Mouse (Mus musculus) erythroid progenitor cell, adult 5-6 weeks (primary cell): Measurements from ENCODE around the gene Lypd5. TPM values are rescaled to one million over a fixed set of nuclear protein-coding genes. Genes with fewer than 3 reads are reported as not detected.

Experiments
- ATAC-seq: replicated peaks from 2 replicates; pipeline ENCODE4 v1.8.0; 2016; ENCODE audit warnings: moderate number of reproducible peaks, mild to moderate bottlenecking, moderate TSS enrichment, inconsistent platforms; ENCODE audit not compliant: poor library complexity, low FRiP score, severe bottlenecking
- total RNA-seq, 2 experiments: library from RNA; stranded (forward) in 1 of 2; stranded (reverse) in 1 of 2; fragments of 150-400 nt in 1 of 2; fragments of 186-747, 209-891 nt in 1 of 2; gene quantifications; 2 replicates each; pipeline versions ENCODE4 v1.2.3 to v1.2.4; 2015 to 2017; ENCODE audit warnings: low replicate concordance in 2 of 2

Gene Lypd5
- total RNA-seq (2015; ENCODE audit: low replicate concordance), result not detected in 2 replicates
- not detected in 2 replicates for total RNA-seq (2017; ENCODE audit: low replicate concordance)

DNA sequence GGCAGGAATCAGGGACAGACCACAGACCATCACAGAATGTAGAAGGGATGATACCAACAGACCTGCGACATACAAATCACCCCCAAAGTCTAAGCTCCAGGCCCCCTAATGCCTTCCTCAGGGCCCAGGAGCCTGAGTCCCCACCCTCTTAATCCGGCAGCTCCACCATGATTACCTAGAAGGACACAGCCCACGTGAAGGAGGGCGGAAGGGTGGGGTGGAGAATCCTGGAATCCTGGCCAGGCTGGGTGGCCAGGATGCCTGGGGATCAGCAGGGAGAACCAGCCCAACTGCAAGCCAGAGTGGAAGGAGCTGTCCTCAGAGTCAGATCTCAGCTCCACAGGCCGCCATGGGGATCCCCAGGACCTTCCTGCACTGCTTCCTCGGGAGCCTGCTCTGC is at the start of gene Lypd5:
TSS of gene Lypd5 (plus strand) at position 301 of the 400 bp plus-strand sequence.
- ATAC-seq, result 0 out of 2 replicates have a peak, but pooled peaks have one; percentile 15

DNA sequence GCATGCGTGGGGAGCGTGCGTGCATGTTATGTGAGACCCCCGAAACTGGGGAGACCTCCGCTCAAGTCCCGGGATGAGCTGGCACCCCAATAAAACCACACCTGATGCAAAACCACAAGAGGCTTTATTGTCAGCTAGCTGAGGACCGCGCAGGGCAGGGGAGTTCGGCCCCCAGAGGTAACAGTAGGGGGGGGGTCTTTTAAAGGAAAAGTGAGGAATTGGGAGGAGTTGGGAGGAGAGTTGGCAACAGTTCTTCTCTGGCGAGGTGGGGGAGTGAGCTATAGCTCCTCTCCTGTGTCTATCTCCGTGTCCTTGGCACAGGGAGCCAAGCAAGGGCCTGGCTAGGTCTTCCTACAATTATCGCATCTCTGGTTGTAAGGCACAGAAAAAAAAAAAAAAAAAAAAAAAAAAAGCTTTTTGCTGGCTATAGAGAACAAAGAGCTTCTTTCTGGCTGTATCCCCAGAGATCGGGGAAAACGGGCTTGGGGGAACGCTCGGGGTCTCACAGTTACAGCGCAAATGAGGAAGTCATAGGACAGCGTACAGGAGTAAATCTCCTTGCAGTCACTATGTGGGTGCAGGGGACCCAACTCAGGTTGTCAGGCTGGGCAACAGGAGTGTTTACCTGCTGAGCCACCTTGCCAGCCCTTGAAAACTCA is 49.0 kb upstream of the Lypd5 start:
- no peak for ATAC-seq

DNA sequence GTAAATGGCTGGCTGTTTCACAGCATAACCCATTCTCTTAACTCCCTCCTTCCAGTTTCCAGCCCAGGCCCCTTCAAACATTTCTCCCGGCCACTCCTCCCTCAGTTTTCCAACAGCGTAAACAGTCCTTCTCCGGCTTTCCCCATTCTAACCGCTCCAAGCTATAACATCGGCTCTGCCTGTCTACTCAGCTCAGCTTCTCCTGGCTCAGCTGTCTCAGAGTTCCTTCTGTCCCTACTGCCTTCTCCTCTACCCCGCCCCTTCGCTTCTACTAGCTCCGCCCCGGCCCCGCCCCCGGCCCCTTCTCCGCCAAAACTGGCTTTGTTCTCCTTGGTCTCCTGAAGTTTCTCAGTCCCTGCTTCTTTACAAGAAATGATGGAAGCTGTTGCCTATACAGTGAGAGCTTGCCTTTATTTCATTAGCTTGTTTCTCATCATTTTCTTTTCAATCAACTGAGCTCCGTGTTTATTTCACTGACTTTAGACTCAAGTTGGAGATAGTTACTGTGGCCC is 48.2 kb upstream of the Lypd5 start, which contains the start of gene Zfp61:
TSS of gene Zfp61 (minus strand) at position 462 of the 512 bp plus-strand sequence.
- peak; percentile 86 for ATAC-seq

DNA sequence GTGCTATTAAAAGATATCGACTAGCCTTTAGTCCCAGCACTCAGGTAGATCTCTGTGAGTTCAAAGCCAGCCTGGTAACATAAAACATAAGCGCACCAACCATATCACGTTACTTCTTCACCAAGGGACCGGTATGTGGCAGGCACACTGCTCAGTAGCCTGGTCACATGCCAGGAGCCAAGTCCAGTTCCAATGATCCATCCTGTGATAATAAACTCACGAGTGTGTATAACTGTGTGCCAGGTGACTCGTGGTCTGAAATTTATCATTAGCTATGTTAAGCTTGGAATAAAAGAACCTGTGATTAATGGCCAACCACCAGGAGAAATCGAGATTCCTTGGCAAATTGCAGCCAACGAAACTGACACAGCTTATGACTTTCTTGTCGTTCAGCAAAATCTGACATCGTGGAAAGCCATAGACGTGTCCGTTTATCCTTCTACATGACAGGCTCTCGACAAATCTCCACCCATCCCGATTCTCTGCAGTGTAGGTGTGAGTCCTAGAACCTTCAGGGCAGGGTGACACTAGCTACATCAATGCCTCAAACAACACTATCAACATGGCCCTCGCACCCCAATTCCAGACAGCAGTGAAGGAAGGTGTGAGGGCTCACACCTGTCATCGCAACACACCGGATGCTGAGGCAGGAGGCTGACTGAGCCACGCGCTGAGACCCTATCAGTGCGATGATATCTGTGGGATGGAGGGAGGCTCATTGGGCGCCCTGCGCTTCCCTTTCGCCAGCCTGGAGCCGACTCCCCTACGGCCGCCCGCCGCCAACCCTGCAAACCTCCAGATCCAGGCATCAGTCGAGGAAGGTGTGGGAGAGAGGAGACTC is 33.0 kb upstream of the Lypd5 start:
- peak; percentile 52; the same call in 1 of the 2 replicates for ATAC-seq

DNA sequence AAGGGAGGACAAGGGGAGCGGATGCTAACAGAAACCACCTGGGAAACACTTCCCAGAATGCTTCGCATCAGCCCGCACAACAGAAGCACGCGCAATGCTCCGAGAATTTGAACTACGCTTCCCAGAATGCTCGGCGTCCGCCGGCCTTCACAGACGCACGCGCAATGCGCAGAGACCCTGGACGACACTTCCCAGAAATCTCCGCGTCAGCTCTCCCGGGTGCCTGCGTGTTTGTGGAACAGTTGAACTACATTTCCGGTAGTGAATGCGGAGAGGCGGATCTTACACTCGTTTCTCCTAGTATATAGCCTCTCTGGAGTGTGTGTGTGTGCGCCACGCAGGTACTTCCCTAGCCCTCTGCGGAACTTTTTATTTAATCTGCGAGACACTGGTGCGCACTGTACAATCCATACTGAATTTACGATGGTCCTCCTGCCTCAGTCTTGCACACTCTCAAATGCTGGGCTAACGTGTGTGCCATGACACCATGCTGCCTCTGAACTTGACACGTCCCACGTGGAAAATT is 32.4 kb upstream of the Lypd5 start, which contains the start of gene Zfp94:
TSS of gene Zfp94 (minus strand) at position 100 of the 526 bp plus-strand sequence.
- ATAC-seq, result peak; percentile 98

DNA sequence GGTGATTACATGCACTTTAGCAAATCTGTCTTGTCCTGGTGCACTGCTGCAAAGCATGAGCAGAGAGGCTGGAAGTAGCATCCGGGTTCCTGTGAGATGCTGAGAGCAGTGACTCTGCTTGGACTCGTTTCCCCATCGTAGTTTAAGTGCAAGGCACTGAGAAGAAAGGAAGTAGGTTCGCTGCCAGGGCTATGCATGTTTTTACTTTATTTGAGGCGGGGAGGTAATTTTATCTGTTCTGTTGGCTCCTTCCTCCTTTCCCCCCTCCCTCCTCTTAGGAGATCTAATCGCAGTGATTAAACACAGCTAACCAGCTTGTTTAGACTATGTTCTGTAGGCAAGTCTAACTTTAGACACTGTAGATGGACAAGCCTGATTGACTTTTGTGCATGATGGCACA is 30.1 kb upstream of the Lypd5 start:
- ATAC-seq, result no peak

DNA sequence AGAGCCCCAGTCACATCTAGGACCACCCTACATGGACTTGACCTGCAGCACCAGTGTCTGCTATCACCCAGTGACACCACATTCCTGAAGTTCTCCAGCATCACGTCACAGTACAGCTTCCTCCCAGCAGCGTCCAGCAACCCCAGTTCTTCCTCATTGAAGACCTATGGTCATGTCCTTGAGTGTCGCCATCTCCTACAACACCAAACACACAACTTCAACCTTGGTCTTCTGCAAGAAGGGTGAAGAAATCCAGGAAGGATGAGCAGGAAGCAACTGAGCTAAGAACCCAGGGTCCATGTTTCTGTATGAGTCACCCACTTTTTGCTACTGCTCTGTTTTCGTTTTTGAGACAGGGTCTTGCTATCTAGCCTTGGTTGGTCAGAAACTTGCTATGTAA is 26.4 kb upstream of the Lypd5 start:
- no peak for ATAC-seq

DNA sequence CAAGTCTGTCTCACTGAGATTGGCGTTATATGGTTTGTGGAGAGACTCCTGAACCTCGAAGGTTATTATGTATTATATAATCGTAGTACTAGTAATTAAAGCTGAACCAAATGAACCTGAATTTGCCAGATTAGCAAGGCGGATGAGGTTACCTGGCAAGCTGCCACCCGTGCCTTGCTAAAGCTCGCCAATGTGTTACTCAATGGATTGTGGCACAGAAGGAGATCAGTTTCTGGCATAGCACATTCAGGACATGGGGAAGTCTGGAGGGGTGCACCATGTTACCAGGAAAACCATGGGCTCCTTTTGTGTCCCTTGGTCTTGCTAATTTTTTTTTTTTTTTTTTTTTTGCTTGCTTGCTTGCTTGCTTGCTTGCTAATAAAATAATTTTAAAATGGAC is 23.8 kb upstream of the Lypd5 start:
- no peak for ATAC-seq

DNA sequence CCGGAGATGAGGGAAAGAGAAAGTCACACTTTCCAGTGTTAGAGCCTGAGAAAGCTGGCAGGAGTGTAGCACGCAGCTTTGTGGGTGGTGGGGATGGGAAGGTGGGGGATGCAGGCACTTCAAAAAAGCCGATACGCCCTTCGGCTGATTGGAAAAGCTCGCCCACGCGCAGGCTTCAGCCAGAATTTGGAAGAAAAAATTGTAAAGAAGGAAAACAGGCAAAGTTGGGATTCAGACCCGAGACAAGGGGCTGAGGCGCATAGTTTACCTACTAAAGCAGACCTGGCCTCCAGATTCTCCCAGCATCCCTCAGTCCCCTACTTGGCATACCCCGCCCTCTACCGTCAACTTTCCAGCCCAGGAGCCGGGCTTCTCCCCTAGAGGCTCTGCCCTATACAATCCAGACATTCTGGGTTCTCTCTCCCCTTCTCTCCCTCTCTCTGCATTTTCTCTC is 23.3 kb upstream of the Lypd5 start:
- ATAC-seq, result no peak

DNA sequence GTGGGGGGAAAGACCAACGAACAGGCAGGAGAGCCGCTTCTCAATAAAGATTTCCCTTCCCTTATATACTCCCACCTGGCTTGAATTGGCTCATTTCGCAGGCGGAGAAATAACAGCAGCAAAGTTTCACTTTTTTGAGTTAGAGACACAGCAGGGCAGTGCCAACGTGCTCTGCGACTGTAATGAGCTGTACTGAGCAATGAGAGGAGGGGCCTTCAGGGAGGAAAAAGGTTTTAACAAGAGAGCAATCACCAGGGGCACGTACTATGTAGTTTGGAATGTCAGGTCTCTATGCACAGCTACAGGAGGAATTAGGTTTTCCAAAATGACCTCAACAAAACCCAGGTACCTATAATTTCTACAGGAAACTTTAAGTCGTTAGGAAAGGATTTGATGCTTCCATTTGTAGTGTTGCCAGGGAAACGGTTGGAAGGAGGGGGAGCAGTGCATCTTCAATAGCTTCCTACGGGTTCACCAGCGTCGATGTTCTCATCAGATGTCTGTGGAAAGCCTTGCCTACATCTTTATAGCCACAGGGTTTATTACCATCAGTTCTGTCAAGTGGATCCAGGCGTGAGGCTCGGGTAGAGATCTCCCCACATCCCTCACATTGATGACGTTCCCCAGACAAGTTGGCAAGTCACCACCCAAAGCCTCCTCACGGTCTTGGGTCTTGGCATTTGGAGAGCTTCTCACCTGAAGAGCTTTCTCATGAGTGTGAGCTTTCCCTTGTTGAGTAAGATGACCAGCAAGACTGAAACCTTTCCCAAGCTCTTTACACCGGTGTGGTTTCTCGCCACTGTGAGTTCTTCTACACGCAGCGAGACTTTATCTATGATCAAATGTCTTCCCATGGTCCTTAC is 22.5 kb upstream of the Lypd5 start:
- ATAC-seq, result no peak

DNA sequence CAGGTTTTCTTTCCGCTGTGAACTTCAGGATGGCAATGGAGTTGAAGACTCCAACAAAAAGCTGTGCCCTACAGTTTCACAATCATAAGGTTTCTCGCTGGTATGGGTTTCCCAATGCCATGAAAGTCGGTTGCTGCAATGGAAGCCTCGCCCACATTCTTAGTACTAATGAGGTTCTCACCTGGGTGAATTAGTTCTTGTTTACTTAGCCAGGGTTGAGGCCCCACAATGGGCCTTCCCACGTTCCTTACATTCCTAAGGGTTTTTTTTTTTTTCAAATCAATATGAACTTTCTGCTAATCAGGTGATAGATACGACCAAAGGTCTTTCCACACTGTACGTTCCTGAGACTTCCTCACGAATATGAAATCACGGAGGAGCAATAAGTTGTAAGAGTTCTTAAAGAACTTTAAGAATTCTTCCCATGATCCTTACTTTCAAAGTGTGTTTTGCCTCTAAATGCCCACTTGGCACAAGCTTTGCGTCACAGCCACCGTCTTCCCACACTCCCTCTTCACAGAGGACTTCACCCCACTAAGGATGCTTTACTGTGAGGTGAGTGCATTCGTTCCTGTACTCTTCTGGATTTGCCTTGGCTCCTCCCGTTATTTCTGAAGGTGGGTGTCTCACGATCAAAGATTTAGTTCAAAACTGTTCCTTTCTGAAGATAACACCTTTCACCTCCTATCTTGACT is 21.6 kb upstream of the Lypd5 start:
- no peak for ATAC-seq

DNA sequence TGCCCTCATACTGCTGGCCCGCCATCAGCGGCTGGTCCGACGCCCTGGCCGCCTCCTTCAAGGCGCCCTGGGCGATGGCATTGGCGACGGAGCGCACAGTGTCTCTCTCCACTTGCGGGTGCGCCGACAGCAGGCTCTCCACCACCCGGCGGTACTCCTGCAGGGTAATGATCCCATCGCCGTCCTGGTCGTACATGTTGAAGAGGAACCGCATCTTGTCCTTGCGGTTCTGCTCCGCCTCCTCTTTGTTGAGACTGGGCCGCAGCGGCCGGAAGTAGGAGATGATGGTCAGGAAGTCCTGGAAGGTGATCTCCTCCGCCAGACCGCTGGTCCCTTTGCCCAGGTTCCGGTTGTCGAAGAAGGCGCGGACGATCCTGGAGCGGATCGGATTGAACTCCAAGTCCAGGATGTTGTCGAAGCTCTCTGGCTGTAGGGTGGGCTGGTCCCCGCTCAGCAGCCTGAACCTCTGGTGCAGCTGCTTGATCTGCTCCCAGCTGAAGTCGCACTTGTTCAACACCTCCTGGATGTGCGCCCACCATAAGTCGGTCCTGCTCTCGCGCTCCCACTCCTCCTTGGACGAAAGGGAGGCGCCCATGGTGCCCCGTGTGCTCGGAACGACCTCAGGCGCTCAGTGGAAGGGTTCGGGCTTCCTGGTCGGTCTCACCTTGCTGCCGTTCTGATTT is 15.6 kb upstream of the Lypd5 start, which contains the start of gene Tescl:
TSS of gene Tescl (minus strand) at position 633 of the 683 bp plus-strand sequence.
- no peak for ATAC-seq

DNA sequence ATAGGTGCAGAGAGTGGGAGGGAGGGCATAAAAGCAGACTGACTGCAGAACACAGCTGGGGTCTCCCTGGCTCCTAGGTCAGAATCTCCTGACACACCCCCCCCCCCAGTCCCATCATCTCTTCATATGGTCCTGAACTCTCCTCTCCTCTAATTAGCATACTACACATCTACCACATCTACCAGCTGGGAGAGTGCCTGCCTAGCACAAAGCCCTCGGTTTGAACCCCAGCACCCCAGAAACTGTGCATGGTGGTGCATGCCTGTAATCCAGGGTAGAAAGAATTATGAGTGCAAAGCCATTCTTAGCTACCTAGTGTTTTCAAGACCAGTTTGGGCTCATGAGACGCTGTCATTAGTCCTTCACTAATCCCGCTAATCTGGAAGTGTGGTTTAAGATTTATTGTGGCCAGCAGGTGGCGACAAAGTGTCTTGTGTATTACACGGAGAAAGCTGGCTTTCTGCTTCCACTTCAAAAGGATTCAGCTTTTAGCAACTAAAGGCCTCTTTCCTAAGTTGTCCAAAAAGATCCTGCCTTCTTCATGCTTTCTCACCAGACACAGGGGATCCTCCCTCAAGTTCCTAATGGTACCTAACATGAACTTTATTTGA is 13.2 kb upstream of the Lypd5 start:
- ATAC-seq, result 0 out of 2 replicates have a peak, but pooled peaks have one; percentile 59

DNA sequence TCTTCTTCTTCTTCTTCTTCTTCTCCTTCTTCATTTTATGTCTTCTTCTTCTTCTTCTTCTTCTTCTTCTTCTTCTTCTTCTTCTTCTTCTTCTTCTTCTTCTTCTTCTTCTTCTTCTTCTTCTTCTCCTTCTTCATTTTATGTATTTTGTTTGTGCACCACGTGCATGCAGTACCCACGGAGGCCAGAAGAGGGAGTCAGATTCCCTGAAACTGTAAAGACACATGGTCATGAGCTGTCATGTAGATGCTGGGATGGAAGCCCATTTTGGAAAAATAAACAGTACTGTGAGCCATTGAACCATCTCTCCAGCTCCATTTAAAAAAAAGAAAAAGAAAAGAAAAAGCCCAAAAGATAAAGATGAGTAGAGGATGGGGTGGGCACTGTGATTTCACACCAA is 10.8 kb upstream of the Lypd5 start:
- ATAC-seq, result no peak

DNA sequence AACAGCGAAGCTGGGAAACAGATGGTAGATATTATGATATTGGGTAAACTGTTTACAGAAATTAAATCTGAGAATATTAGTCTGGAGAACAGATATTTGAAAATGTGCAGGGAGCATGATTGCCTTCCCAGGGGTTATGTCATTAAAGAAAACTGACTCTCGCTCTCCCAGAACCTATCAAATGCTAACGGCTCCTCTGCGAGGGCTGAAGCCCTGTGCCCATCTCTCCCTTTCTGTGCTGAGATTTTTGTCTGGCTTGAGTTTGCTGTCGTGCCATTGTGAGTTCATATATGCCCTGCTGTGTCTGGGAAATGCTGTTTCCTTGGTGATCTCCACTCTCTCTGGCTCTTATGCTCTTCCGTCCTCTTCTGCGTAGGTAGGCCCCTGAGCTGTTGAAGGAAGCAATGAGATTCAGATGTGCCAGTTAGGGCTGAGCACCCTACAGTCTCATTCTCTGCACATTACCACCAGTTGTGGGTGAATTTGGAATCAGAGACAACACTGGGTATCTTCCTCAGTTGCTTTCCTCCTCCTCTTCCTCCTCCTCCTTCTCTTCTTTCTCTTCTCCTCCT is 5.2 kb upstream of the Lypd5 start:
- ATAC-seq, result no peak

DNA sequence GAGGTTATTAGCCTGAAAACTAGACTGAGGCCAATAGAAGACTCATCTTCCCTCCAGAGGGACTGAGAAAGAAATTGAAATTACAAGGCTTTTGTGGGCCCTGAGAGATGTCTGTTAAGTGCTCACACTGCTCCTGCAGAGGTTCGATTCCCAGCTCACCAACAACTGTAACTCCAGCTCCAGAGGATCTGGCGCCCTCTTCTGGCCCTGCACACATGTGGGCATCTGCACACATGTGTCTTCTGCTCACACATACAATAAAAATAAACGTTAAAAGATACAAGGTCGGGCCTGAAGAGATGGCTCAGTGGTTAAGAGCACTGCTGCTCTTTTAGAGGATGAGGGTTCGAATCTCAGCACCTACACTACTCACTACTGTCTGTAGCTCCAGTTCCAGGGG is 2.6 kb upstream of the Lypd5 start:
- ATAC-seq, result no peak

DNA sequence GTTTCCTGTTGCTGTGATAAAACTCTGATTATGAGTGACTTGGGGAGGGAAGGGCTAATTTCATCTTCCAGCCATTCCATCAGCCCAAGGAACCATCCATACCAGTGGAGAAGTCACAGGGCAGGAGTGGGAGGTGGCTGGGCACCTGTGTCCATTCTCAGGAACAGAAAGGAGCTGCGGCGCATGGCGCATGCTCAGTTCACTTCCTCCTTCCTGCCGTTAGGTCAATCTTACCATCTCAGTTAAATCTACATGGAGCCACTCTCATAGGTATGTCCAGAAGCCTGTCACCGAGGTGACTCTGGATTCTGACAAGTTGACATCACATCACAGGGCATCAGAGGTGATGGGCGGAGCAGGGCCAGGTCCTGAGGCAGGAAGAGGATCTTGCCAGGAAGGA is 6.7 kb downstream of the Lypd5 start:
- no peak for ATAC-seq
